Mouse (Mus musculus) midbrain, embryonic 10.5 days (tissue): ENCODE data around the gene Krt18. TPM values are rescaled to one million over a fixed set of nuclear protein-coding genes. Genes with fewer than 3 reads are reported as not detected.
"Not testable (repeated sequence)": the region's sequence is repeated elsewhere in the genome, so short reads cannot be mapped to it uniquely, and the experiment has no call there.

ENCODE experiments used
- DNase-seq: peaks from one replicate; pipeline ENCODE4 v3.0.0-alpha.2; 2017; ENCODE audit warnings: low spot score
- H3K27ac ChIP-seq: fragments of 300-500 bp; sonication (generic); replicated peaks from 2 replicates; pipeline ENCODE4 v1.5.1; 2016; ENCODE audit warnings: mild to moderate bottlenecking
- H3K27me3 ChIP-seq: fragments of 300-500 bp; sonication (generic); 2 replicates; pipeline ENCODE4 v1.6.1; 2016; ENCODE audit warnings: low read depth, mild to moderate bottlenecking; ENCODE audit not compliant: poor library complexity, severe bottlenecking
- H3K36me3 ChIP-seq: fragments of 300-500 bp; sonication (generic); 2 replicates; pipeline ENCODE4 v1.6.1; 2016; ENCODE audit warnings: mild to moderate bottlenecking, moderate library complexity
- H3K4me1 ChIP-seq: fragments of 300-500 bp; sonication (generic); 2 replicates; pipeline ENCODE4 v1.6.1; 2016
- H3K4me3 ChIP-seq: fragments of 300-500 bp; sonication (generic); 2 replicates; pipeline ENCODE4 v1.5.1; 2016; ENCODE audit warnings: mild to moderate bottlenecking, moderate library complexity
- H3K9me3 ChIP-seq: fragments of 300-500 bp; sonication (generic); replicated peaks from 2 replicates; pipeline ENCODE4 v1.6.1; 2016; ENCODE audit warnings: mild to moderate bottlenecking
- WGBS: fragments of 180-500 bp; shearing (Covaris S2); methylation state at CpG from one replicate; pipeline ENCODE4 v1.1.7; 2016; 5-methylcytosine and 5-hydroxymethylcytosine counted together
- polyA plus RNA-seq: library from polyadenylated mRNA; unstranded; fragments of >200 nt; fragmentation: Nextera tagmentation; extraction: Ambion mirVana; gene quantifications from 2 replicates; pipeline ENCODE4 v1.2.1, GENCODE M21; 2016

Gene Krt18
- polyA plus RNA-seq, 1 experiment from 2014 or later = 21.0 TPM

DNA sequence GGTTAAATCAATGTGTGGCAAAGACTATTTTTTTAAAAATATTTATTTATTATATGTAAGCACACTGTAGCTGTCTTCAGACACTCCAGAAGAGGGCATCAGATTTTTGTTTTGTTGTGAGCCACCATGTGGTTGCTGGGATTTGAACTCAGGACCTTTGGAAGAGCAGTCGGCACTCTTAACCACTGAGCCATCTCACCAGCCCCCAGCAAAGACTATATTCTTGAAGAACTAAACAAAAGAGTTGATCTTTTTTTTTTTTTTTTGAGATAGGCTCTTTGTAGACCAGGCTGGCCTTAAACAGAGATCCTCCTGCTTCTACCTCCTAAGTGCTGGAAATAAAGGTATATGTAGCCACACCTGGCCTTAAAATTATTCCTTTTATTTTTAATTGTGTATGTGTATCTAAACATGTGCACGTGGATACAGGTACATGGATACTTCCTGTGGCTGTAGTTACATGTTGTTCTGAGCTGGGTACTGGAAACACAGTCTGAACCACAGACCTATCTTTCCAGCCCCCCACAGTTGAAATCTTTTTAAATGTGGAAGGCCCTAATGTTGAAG is 49.2 kb downstream of the Krt18 start:
- DNase-seq = no peak
- H3K36me3 ChIP-seq = peaks cover 41% of the 10 kb centered on the region
- no peak overlapping the region for H3K27ac ChIP-seq
- H3K4me1 ChIP-seq = peaks cover 34% of the 10 kb centered on the region
- 94% methylated on average over 2 of the region's 2 CpGs for WGBS
- H3K4me3 ChIP-seq = no peak overlapping the region
- no peaks in the 10 kb centered on the region for H3K27me3 ChIP-seq
- H3K9me3 ChIP-seq = no peaks in the 10 kb centered on the region

GRCm38 (mm10) chr15:102079221-102079620 is 51.2 kb downstream of the Krt18 start:
- Histone ChIP-seq H3K4me1 (peaks cover 21% of the 10 kb centered on the region), H3K9me3 (no peaks in the 10 kb centered on the region), H3K36me3 (peaks cover 61% of the 10 kb centered on the region), H3K4me3 (no peak overlapping the region), H3K27me3 (no peaks in the 10 kb centered on the region), H3K27ac (no peak overlapping the region)
- no peak for DNase-seq
- 87% methylated on average over 4 of the region's 4 CpGs for WGBS

GRCm38 (mm10) chr15:102079924-102080323 is 51.9 kb downstream of the Krt18 start:
- not testable (repeated sequence) for H3K27ac ChIP-seq, H3K9me3 ChIP-seq, DNase-seq, H3K27me3 ChIP-seq, H3K4me3 ChIP-seq
- WGBS = 89% methylated on average over 8 of the region's 8 CpGs
- H3K4me1 ChIP-seq = peaks cover 14% of the 10 kb centered on the region
- peaks cover 68% of the 10 kb centered on the region for H3K36me3 ChIP-seq

DNA sequence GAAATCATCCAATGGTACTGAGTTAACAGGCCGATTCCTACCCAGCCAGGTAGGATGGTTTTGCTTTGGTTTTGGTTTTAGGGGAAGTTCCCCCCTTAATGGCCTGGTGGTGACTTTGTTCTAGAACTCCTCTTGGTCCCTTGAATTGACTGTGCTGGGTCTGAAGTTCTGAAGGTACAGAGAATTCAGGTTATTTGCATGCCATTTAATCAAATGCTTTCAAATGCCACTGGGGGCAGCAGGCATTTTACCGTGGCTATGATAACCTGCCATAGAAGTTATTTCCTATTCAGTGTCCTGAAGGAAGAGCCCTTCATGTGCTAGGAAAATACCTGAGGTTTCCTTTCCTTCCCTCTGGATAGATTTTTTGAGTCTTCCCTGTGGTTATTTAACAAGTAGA is 52.4 kb downstream of the Krt18 start:
- H3K36me3 ChIP-seq = peaks cover 73% of the 10 kb centered on the region
- H3K4me1 ChIP-seq = peaks cover 9% of the 10 kb centered on the region
- no peak for DNase-seq
- H3K9me3 ChIP-seq = no peaks in the 10 kb centered on the region
- no peak overlapping the region for H3K4me3 ChIP-seq
- no peak overlapping the region for H3K27ac ChIP-seq
- 78% methylated on average over 2 of the region's 2 CpGs for whole genome bisulfite sequencing
- no peaks in the 10 kb centered on the region for H3K27me3 ChIP-seq

Other genes with a start within 250 kb of the Krt18 start
- not detected in 2 replicates for gene Krt72, start 241.7 kb upstream of the Krt18 start, polyA plus RNA-seq
- 0.07 TPM in 1 of 2 replicates, not detected in the other for gene Krt73, start 225.8 kb upstream of the Krt18 start, polyA plus RNA-seq
- not detected in 2 replicates for gene Krt2, start 210.0 kb upstream of the Krt18 start, polyA plus RNA-seq
- 1.1 and 1.2 TPM in 2 replicates for gene Krt1, start 177.4 kb upstream of the Krt18 start, polyA plus RNA-seq
- gene Krt77, start 158.5 kb upstream of the Krt18 start, polyA plus RNA-seq = not detected in 2 replicates
- gene Krt76, start 135.3 kb upstream of the Krt18 start, polyA plus RNA-seq = not detected in 2 replicates
- not detected in 2 replicates for gene Krt4, start 103.4 kb upstream of the Krt18 start, polyA plus RNA-seq
- 0.07 and 0.20 TPM in 2 replicates for gene Krt79, start 87.9 kb upstream of the Krt18 start, polyA plus RNA-seq
- gene Krt78, start 73.9 kb upstream of the Krt18 start, polyA plus RNA-seq = not detected in 2 replicates
- 18.5 and 21.9 TPM in 2 replicates for gene Krt8, start 23.7 kb upstream of the Krt18 start, polyA plus RNA-seq
- 113 and 125 TPM in 2 replicates for gene Eif4b, start 45.6 kb downstream of the Krt18 start, polyA plus RNA-seq
- 8.9 and 9.4 TPM in 2 replicates for gene Tns2, start 72.2 kb downstream of the Krt18 start, polyA plus RNA-seq
- gene Spryd3, start 108.1 kb downstream of the Krt18 start, polyA plus RNA-seq = 13.7 and 15.5 TPM in 2 replicates
- gene Igfbp6, start 116.2 kb downstream of the Krt18 start, polyA plus RNA-seq = 0.32 and 0.38 TPM in 2 replicates
- 0.14 and 0.20 TPM in 2 replicates for gene Soat2, start 122.3 kb downstream of the Krt18 start, polyA plus RNA-seq
- gene Zfp740, start 175.1 kb downstream of the Krt18 start, polyA plus RNA-seq = 63.0 and 72.4 TPM in 2 replicates
- gene Csad, start 176.5 kb downstream of the Krt18 start, polyA plus RNA-seq = 32.8 and 38.8 TPM in 2 replicates
- 0.31 and 0.56 TPM in 2 replicates for gene Itgb7, start 203.8 kb downstream of the Krt18 start, polyA plus RNA-seq
- gene Rarg, start 229.3 kb downstream of the Krt18 start, polyA plus RNA-seq = 14.3 and 16.2 TPM in 2 replicates
- gene Gm9918, start 242.4 kb downstream of the Krt18 start, polyA plus RNA-seq = 0.35 and 0.41 TPM in 2 replicates